Mouse (Mus musculus) hindbrain, postnatal 0 days (tissue): ENCODE results near the gene Gm11985. TPM values are rescaled to one million over a fixed set of nuclear protein-coding genes. Genes with fewer than 3 reads are reported as not detected.
A peak's percentile ranks its signal among the peaks of the same experiment; 100 is the strongest.

Experiments used
- ATAC-seq: fragments of 200-750 bp; cut with Nextera tagmentation; 2 replicates; pipeline ENCODE4 v1.8.0; 2017; ENCODE audit warnings: mild to moderate bottlenecking, moderate TSS enrichment, moderate library complexity
- DNase-seq: peaks from one replicate; pipeline ENCODE4 v3.0.0-alpha.2; 2015; ENCODE audit warnings: low spot score
- H3K27ac ChIP-seq: fragments of 300-500 bp; sonication (generic); 2 replicates; pipeline ENCODE4 v1.5.1; 2014; ENCODE audit warnings: mild to moderate bottlenecking
- H3K27me3 ChIP-seq: fragments of 300-500 bp; sonication (generic); 2 replicates; pipeline ENCODE4 v1.6.1; 2014; ENCODE audit warnings: low read length, mixed read lengths; ENCODE audit not compliant: insufficient read depth
- H3K36me3 ChIP-seq: fragments of 300-500 bp; sonication (generic); 2 replicates; pipeline ENCODE4 v1.6.1; 2014; ENCODE audit warnings: low read length, mixed read lengths; ENCODE audit not compliant: insufficient read depth
- H3K4me1 ChIP-seq: fragments of 300-500 bp; sonication (generic); 2 replicates; pipeline ENCODE4 v1.6.1; 2014; ENCODE audit warnings: antibody characterized with exemption, low read length, mixed read lengths; ENCODE audit not compliant: insufficient read depth
- H3K4me2 ChIP-seq: fragments of 300-500 bp; sonication (generic); 2 replicates; pipeline ENCODE4 v1.6.1; 2014; ENCODE audit warnings: low read depth, mild to moderate bottlenecking, low read length, moderate library complexity, mixed read lengths
- H3K4me3 ChIP-seq: fragments of 300-500 bp; sonication (generic); 2 replicates; pipeline ENCODE4 v1.5.1; 2014; ENCODE audit warnings: low read length
- H3K9ac ChIP-seq: fragments of 300-500 bp; sonication (generic); replicated peaks from 2 replicates; pipeline ENCODE4 v1.6.1; 2014; ENCODE audit warnings: mild to moderate bottlenecking, low read length, moderate library complexity, mixed read lengths
- H3K9me3 ChIP-seq: fragments of 300-500 bp; sonication (generic); 2 replicates; pipeline ENCODE4 v1.6.1; 2016; ENCODE audit warnings: low read length, mixed read lengths
- CTCF ChIP-seq: IDR thresholded peaks from 2 replicates; pipeline ENCODE4 v1.5.1; 2016; ENCODE audit warnings: antibody characterized with exemption, control low read depth, low read depth
- WGBS: fragments of 180-500 bp; shearing (Covaris S2); extraction: QIAGEN DNeasy Blood & Tissue Kit; methylation state at CpG from one replicate; pipeline ENCODE4 v1.1.7; 2014; 5-methylcytosine and 5-hydroxymethylcytosine counted together
- polyA plus RNA-seq: library from polyadenylated mRNA; unstranded; fragments of >200 nt; fragmentation: Nextera tagmentation; extraction: Ambion mirVana; gene quantifications from 2 replicates; pipeline ENCODE4 v1.2.1, GENCODE M21; 2015
- total RNA-seq: library from RNA; depleted of rRNA; stranded (reverse); fragments of >200 nt; gene quantifications from 2 replicates; pipeline ENCODE4 v1.2.3, GENCODE M21; 2014; rRNA removed

Gm11985 gene
- total RNA-seq (not detected in 2 replicates), polyA plus RNA-seq (not detected in 2 replicates)

DNA sequence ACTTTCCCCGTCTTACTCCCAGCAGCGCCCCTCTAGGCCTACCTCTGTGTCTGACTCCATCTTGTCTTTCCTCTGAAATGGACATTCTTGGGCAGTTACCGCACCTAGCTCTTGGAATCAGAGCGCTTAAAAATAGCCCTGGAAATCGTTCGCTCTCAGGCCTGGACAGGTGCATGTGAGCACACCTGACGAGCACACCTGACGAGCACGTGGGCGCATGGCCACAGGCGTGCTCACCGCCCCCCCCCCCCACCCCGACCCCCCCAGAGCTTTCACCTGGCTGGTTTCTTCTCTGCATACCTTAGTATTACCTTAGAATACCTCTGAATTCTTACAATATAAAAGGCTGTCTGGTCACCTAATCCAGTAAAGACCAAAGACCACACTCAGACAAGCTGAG is at the start of gene Gm11985:
Gene Gm11985, minus strand, starts transcription at position 101 of the 400 bp plus-strand sequence.
- no peak within 1 kb of the TSS for H3K9ac ChIP-seq
- WGBS: 92% methylated on average over 13 of the region's 13 CpGs
- H3K9me3 ChIP-seq: no peaks in the 10 kb centered on the region
- no peaks in the 10 kb centered on the region for H3K27me3 ChIP-seq
- H3K4me1 ChIP-seq: no peaks in the 10 kb centered on the region
- H3K4me2 ChIP-seq: no peak within 1 kb of the TSS
- ATAC-seq (no peak), DNase-seq (no peak)
- H3K27ac ChIP-seq: no peak within 1 kb of the TSS
- H3K4me3 ChIP-seq: no peak within 1 kb of the TSS
- no peaks in the 10 kb centered on the region for H3K36me3 ChIP-seq
- TF ChIP-seq CTCF: no peak

DNA sequence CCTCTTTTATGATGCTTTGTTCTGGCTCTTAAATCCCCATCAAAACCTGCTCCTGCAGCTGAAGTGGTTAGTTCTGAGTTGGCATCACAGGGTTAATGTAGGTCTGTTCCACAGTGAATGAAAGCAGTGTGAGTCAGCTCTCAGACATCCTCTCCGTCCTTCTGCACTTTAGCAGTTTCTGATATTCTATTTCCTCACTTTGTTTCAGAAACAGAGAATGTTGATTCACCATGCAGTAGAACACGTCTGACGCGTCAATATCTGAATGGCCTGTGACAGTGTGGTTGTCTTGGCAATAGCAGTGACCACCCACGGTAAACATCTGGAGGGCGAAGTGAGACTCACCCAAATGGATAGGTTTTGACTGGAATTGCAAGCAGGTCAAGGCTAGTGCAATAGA is 49.3 kb upstream of the Gm11985 start:
- no peak overlapping the region for H3K4me3 ChIP-seq
- no peak overlapping the region for H3K4me2 ChIP-seq
- no peak for DNase-seq
- no peaks in the 10 kb centered on the region for H3K36me3 ChIP-seq
- H3K9me3 ChIP-seq: no peaks in the 10 kb centered on the region
- TF ChIP-seq CTCF: no peak
- 66% methylated on average over 6 of the region's 6 CpGs for whole genome bisulfite sequencing
- no peak overlapping the region for H3K27ac ChIP-seq
- no peak for ATAC-seq
- no peak overlapping the region for H3K9ac ChIP-seq
- no peaks in the 10 kb centered on the region for H3K27me3 ChIP-seq
- H3K4me1 ChIP-seq: no peaks in the 10 kb centered on the region

DNA sequence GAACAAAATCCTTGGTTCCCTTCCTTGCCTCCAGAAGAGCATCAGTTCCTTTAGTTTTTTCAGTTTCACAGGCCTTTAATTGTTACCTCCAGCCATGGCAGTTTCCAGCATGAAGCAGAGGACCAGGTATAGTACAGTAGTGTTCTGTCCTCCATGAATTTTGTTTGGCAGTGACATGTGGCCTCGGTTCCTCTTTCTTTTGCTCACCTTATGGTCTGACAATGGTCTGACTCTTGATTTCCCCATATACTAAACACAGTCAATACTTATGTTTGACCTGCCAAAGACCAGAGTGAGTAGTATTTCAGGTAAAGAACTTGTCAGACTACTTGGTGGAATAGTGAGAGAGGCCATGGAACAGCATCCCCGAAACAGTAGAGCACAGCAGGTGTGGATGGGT is 48.4 kb upstream of the Gm11985 start:
- Histone ChIP-seq H3K27ac (no peak overlapping the region), H3K9ac (no peak overlapping the region), H3K27me3 (no peaks in the 10 kb centered on the region), H3K4me3 (no peak overlapping the region), H3K36me3 (no peaks in the 10 kb centered on the region), H3K4me2 (no peak overlapping the region), H3K9me3 (no peaks in the 10 kb centered on the region), H3K4me1 (no peaks in the 10 kb centered on the region)
- 95% methylated on average over 2 of the region's 2 CpGs for WGBS
- no peak for TF ChIP-seq CTCF
- DNase-seq (no peak), ATAC-seq (no peak)

DNA sequence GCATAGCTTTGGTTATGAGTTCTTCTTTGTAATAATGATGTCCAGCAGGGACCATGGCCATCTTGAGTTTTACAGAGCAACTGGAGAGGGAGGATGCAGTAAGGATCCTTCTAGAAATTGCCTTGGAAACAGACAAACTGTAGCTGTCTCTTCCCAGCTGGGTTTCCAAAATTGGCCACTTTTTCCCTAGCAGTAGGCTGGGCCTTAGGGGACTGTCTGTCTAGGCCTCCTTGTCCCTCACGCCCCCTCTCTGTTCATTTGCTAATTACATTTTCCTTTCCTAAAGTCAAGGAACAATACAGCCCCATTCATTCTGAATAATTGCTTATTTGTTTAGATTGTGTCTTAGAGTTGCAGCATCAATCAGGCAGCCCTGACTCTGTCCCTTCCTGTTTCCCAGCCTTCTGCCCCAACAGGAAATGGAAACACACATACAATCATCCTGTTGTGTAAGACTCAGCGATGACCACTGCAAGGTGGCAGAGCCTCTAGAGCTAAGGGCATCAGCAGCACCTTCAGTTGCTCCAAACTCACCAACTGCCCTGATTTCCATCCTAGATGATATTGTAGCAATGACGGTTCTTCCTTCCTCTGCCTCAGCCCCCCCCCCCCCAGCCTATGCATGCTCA is 46.7 kb upstream of the Gm11985 start:
- no peak overlapping the region for H3K4me2 ChIP-seq
- H3K27me3 ChIP-seq: no peaks in the 10 kb centered on the region
- H3K4me1 ChIP-seq: no peaks in the 10 kb centered on the region
- DNase-seq: peak; percentile 12
- no peak overlapping the region for H3K4me3 ChIP-seq
- H3K9me3 ChIP-seq: no peaks in the 10 kb centered on the region
- peak; percentile 50; the same call in 1 of the 2 replicates for ATAC-seq
- TF ChIP-seq CTCF: no peak
- WGBS: 61% methylated on average over 3 of the region's 3 CpGs
- no peaks in the 10 kb centered on the region for H3K36me3 ChIP-seq
- no peak overlapping the region for H3K9ac ChIP-seq
- no peak overlapping the region for H3K27ac ChIP-seq

DNA sequence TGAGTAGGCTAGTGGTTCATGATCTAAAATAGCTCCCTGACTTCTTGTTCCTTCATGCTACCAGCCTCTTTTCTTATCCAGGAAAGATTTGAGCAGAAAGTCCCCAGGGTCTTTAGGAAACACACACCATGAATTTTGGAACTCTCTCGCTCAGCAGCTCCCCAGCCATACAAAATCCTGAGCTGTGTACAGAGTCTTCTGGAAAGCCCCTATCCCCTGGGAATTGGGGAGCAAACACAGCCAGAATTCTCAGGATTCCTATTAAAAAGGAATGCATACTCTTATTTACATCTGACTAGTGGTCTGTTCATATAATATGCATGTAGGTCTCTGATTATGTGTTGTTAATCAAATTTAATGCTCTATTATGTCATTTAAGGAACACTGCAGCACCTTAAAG is 46.1 kb upstream of the Gm11985 start:
- WGBS: 62% methylated on average over 1 of the region's 1 CpGs
- H3K36me3 ChIP-seq: no peaks in the 10 kb centered on the region
- DNase-seq: no peak
- no peak overlapping the region for H3K4me2 ChIP-seq
- no peak for ATAC-seq
- no peaks in the 10 kb centered on the region for H3K9me3 ChIP-seq
- no peak overlapping the region for H3K27ac ChIP-seq
- H3K9ac ChIP-seq: no peak overlapping the region
- no peaks in the 10 kb centered on the region for H3K4me1 ChIP-seq
- no peaks in the 10 kb centered on the region for H3K27me3 ChIP-seq
- no peak for TF ChIP-seq CTCF
- no peak overlapping the region for H3K4me3 ChIP-seq

DNA sequence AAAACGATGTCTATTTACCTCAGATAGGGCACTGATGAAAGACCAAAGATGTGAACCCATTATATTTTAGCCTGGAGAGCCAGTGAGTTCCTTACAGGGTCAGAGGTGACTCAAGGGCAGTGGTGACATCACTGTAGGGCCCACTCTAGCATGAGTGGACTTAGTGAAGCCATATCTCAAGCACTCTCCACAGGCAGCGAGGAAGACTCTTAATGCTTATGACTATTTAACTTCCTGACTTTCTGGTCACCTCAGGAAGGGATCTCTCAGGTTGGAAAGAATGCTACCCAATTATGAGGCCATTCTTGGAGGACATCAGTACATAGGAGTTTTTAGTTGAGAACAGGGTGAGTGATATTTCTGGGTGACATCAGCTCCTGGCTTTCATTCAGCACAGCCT is 45.0 kb upstream of the Gm11985 start:
- Histone ChIP-seq H3K9ac (no peak overlapping the region), H3K4me1 (no peaks in the 10 kb centered on the region), H3K36me3 (no peaks in the 10 kb centered on the region), H3K9me3 (no peaks in the 10 kb centered on the region), H3K27me3 (no peaks in the 10 kb centered on the region), H3K4me3 (no peak overlapping the region), H3K27ac (no peak overlapping the region), H3K4me2 (no peak overlapping the region)
- no peak for TF ChIP-seq CTCF
- WGBS: 83% methylated on average over 2 of the region's 2 CpGs
- no peak for ATAC-seq
- no peak for DNase-seq

DNA sequence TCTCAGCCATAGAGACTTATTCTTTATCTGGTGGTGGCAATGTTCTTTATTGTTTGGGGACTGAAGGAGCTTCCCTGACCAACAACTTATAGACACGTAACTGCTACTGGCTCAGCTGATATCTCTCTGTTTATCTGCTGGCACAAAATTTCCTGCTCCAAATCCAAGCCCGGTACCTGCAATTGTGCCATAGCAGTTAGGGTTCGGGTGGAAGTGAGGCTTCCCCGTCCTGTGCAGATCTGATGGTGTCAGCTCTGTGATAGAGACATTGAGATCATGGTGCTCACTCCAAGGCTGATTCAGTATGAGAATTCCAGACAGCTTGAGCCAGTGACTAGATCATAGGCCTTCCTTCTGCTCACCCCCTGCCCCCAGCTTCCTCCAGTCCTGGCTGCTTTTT is 43.6 kb upstream of the Gm11985 start:
- DNase-seq (no peak), ATAC-seq (no peak)
- no peaks in the 10 kb centered on the region for H3K27me3 ChIP-seq
- no peaks in the 10 kb centered on the region for H3K9me3 ChIP-seq
- no peaks in the 10 kb centered on the region for H3K4me1 ChIP-seq
- TF ChIP-seq CTCF: no peak
- no peaks in the 10 kb centered on the region for H3K36me3 ChIP-seq
- H3K4me3 ChIP-seq: no peak overlapping the region
- H3K9ac ChIP-seq: no peak overlapping the region
- no peak overlapping the region for H3K27ac ChIP-seq
- 90% methylated on average over 4 of the region's 4 CpGs for WGBS
- H3K4me2 ChIP-seq: no peak overlapping the region
